Mouse (Mus musculus) CH12F3 (cell line): Measurements from ENCODE around the gene Mios.

ENCODE experiments used
- in situ Hi-C: fragments of 300-500 bp; cut with MboI; formaldehyde crosslinking; loops from 2 replicates; pipeline ENCODE4 v1.14.3; 2020; ENCODE audit warnings: low sequenced_read_pairs

Gene Mios

DNA sequence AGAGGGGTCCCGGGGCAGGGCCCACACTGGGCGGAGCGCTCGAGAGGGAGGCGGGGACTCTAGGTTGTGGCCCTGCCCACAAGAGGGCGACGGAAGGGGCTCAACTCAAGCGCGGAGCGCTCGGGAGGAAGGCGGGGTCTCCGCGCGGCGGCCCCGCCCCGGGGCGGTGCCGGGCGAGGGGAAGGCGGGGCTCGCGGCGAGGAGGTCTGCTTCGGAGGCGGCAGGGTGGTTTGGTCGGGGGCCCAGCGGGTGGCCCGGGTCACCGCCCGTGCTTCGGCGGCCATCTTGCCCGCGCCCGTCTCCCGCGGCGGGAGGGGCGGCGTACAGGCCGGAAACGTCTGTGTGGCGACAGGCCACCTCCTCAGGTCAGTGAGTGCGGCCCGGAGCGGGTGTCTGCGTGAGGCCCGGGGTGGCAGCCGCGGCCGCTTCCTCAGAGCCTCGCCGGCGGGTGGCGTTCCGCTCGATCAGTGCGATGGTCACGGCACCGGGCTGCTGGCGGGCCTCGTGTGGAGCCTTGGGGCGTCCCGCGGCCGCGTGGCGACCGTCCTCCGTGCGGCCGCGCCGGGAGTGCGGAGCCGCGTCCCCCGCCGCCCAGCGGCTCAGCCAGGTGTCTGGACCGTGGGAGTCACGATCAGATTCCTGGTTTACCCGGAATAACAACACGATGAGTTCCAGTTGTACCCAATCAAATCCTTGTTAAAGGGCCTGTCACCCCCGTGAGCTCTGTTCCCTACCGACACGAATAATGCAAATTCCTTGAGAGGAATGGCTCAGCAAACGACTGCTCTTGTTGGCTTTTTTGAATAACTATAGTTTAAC lies at the start of gene Mios:
TSS of gene Mios (plus strand) at position 176 of the 819 bp plus-strand sequence.
- in situ Hi-C loops = no loop called here

- in situ Hi-C loops = no loop called here
These were observed 49.0 kb upstream of the Mios start for GRCm38 (mm10) chr6:8160001-8160400.

DNA sequence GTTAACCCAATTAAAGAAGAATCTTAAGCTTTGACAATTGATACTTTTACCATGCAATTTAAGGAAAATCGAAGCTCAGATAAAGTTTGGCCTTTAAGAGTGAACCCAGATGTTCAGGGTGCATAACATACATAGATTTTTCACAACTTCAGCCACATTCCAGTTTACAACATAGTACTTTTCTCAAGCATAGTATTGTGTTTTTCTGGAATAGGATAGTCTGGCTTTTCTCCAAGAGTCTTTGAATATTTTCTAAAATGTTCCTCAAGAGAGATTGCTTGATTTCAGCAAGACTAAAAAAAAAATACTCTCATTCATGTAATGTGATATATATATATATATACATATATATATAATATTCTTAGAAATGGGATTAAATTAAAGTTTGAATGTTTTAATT lies 44.3 kb upstream of the Mios start:
- in situ Hi-C loops = no loop called here

DNA sequence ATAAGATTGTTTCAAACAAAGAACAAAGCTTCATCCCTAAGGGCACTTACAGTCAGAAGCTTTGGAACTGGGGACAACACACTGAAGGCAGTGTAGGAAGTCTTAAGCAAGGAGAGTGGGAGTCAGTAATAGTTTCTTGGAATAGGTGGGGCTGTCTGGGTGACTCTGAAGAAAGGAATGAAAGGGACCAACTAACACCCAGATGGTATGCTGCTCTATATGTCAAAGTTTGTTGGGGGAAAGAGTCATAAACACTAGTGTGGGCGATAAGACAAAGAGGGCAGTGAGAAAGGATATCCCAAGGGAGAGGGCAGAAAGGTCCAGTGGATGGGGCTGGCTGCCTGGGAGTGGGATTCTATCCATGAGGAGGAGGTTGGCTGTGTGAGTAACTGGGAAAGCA lies 36.9 kb upstream of the Mios start:
- in situ Hi-C loops = no loop called here

DNA sequence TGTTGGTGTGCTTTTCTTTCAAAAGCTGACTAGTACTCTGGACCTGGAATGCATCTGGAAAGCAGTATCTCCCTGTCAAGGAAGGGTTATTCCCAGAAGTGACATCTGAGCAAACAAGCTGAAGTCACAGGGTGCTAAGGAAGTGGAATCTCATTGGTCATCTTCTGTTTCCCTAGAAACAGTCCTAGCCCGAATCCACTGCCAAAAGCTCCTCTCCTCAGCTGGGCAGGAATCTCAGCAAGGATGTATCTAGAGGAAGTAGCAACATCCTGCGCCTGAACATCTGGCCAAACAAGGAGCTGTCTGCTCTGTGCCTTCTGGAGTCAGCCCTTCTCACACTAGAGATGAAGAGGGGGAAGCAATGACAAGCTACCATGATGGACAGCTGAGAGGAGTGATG lies 35.0 kb upstream of the Mios start:
- in situ Hi-C loops = no loop called here

DNA sequence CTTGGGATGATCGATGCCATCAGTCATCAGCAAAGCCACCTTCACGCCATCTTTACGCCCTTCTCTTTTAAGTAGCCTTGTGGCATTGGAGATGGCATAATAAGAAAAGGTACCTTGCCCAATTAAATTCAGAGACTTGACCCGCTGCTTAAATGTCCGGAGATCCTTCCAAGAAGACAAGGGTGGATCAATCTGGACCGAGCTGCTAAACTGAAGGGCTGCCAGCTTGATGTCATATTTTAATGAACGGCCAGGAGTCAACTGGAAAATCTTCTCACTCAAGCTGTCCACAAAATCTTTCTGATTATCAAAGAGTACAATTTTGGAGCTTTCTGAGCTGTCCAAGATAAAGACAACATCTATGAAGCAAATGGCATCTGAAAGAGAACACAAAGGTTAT lies 33.7 kb upstream of the Mios start:
- in situ Hi-C loops = no loop called here

DNA sequence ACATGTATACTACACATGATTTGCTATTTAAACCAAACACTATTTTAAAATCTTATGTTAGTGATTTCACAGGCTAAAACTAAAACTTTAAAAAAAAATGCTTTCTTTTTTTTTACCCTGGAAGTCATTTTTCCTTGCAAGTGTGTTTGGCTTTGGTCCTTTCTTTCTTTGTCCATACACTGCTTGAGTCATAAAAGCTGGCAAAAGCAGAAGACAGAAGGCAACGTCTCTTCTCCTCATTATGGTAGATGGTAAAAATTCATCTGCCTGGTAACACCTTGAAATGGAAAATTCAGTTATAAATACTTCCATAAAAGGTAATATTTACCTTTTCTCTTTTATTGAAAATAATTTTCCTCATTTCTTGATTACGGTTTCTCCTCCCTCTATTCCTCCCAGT lies 32.9 kb upstream of the Mios start:
- in situ Hi-C loops = no loop called here

GRCm38 (mm10) chr6:8178397-8178941 lies 30.6 kb upstream of the Mios start:
- in situ Hi-C loops = no loop called here

GRCm38 (mm10) chr6:8188599-8189233 lies 20.3 kb upstream of the Mios start:
- in situ Hi-C loops = no loop called here

- in situ Hi-C loops = no loop called here
These were observed 19.1 kb upstream of the Mios start for GRCm38 (mm10) chr6:8189917-8190316.

GRCm38 (mm10) chr6:8192517-8192916 lies 16.5 kb upstream of the Mios start, which contains the start of gene Col28a1:
TSS of gene Col28a1 (minus strand) at chr6:8192617.
- in situ Hi-C loops = no loop called here

DNA sequence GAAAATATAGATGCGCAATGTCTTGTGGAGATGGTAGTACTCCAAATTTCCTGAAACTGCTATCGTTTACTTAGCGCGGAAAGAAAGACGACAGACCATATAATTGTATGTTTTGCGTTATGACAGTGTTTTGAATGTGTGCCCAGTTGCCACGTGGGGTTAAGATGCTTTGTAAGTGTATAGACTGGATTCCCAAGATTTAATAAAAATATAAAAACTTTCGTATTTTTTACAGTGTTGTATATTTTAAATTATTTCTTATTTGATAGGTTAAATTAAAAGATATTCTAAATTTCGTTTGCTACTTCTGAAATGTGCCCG lies 804 bp downstream of the Mios start:
- in situ Hi-C loops = no loop called here

- in situ Hi-C loops = no loop called here
These were observed 1.6 kb downstream of the Mios start for GRCm38 (mm10) chr6:8210661-8211060.

DNA sequence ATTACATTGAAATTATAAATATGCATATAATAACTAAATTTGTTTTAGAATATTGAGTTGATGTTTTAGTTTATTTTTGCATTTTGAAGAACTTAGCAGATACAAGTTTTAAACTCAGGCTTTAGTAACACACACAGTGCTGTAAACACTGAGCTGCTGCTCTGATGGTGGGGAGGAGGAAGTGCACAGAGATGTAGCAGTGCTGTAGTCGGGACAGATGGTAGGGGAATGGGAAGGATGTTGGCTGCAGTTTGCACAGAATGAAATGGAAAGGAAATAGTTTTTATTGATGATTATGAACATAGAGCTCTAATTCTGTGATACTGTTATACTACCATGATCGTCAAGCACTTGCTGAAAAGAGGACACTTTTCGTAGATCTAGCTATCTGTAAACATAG lies 18.0 kb downstream of the Mios start:
- in situ Hi-C loops = no loop called here

- in situ Hi-C loops = no loop called here
These were observed 19.6 kb downstream of the Mios start for GRCm38 (mm10) chr6:8228596-8228995.

DNA sequence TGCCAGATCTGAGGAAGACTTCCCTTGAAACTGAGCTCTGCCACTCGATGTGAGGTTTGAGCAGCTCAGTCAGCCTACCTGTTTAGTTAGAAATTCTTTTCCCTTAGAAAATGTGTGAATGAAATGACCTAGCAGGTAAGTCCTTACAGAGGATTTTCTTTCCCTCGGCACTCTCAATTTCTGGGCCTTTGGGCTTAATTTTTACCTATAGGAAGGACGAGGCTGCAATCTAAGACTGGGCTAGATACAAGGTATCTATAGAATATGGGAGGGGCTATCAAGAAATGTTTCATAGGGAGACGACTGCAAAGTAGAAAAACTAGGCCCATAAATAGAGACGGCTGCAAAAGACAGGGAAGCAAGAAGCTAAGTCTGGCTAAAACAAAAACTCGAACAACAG lies 49.3 kb downstream of the Mios start:
- in situ Hi-C loops = no loop called here

DNA sequence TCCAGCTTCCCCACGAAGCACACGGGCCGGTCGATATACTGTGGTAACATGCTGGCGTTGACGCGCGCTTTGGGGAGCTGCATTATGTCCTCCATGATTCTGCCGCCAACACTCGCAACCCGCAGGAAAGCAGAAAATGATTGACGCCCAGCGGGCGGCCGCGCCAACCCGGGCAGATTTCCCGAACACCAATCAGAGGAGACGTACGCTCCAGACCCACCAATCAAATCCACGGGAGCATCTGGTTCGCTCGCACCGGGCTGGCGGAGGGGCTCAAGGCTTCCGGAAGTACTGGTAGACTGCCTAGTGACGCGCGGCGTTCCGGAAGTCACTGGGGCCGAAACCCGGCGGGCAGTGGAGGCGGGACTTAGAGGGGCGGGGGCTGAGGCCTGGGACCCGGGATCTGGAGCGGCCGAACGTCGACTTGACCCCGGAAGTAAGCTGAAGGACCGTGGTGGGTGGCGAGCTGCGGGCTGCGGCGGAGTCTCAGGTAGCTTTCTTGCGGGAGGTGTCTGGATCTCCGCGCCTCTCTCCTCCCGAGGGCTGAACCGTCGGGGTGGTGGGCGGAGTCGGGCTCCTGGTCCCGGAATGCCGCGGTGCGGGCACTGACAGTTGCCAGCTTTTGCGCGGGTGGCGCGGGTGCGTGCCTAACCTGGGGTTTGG lies 50.1 kb downstream of the Mios start, which contains the start of the genes Rpa3, Umad1 and Gm45062:
TSS of gene Rpa3 (minus strand) at position 170 of the 663 bp plus-strand sequence.
TSS of gene Umad1 (plus strand) at position 285 of the 663 bp plus-strand sequence.
TSS of gene Gm45062 (plus strand) at position 447 of the 663 bp plus-strand sequence.
- in situ Hi-C loops = no loop called here

- in situ Hi-C loops = no loop called here
These were observed 50.6 kb downstream of the Mios start for GRCm38 (mm10) chr6:8259667-8260044.

DNA sequence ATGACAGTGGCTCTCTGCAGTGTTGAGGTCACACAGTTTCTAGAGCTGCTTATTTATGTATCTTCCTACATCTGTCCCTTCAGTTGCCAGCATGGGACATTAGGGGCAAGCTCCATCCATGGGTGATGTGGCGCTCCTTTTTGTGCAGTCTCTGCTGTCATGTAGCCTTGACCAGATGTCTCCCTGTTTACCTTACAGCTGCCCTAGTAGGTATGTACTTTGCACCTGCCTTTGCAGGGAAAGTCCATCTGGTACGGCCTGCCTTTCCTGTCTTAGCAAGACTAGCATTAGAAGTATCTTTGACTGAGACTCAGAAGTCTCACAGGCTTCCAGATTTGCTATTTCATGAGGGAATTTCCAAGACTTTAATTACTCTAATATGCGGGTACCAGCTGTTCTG lies 62.0 kb downstream of the Mios start:
- in situ Hi-C loops = loop anchor here (10.0 kb wide), 1 partner anchor 74 kb away; no protein-coding TSS in a partner anchor

DNA sequence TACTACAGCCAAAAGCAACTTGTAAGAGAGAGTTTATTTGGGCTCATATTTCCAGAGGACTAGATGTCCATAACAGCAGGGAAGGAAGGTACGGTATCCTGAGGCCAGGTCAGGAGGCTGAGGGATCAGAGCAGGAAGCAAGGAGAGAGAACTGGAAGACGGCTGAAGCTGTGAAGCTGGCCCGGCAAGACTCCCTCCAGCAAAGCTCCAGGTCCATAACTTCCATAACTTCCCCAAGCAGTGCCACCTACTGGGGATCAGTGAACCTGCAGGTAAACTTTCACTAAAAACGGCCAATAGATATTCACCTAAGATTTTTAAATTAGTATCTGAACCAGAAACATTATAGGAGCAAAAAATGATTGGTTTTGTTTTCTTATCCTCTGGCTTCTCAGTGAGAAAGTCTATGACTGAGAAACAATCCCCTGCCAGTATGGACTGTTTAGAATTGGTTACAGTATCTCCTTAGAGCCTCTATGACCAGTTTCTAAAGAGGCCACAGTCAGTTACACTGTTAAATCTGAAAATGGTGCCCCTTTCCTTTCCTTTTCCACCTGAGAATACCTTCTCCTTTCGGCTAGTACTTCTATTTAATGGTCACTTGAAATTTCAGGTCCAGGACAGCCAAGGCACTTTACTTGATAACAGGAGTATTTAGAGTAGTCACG lies 65.5 kb downstream of the Mios start:
- in situ Hi-C loops = loop anchor here (10.0 kb wide), 1 partner anchor 70 kb away; no protein-coding TSS in a partner anchor

DNA sequence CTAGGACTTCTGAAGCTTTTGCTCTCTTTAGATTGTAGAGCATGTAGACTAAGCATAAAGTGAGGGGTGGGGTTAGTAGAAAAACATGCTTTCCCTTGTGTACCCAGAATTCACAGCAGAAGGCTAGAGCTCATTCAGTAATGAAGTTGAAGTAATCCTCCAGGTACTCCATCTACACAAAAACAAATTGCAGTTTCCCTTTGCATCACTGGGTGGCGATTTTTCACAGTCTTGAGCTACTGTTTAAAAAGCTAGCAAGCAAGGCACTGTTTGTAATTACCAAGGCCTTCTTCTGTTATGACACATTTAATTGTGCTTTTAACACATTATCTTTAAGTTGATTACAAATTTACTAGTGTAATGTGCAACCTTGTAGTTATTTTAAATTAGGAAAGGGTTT lies 66.1 kb downstream of the Mios start:
- in situ Hi-C loops = loop anchor here (10.0 kb wide), 1 partner anchor 70 kb away; no protein-coding TSS in a partner anchor
